Mouse (Mus musculus) common myeloid progenitor, adult 5-6 weeks (primary cell): Measurements from ENCODE around the gene Pxdc1. TPM values are rescaled to one million over a fixed set of nuclear protein-coding genes. Genes with fewer than 3 reads are reported as not detected.

Experiments used
- ATAC-seq: replicated peaks from 2 replicates; pipeline ENCODE4 v1.8.0; 2016; ENCODE audit warnings: low read depth, mild to moderate bottlenecking, moderate TSS enrichment, inconsistent platforms; ENCODE audit not compliant: poor library complexity, severe bottlenecking
- total RNA-seq: library from RNA; stranded (forward); fragments of 200-1000, 187-1606 nt; gene quantifications from 2 replicates; pipeline ENCODE4 v1.2.3, GENCODE M21; 2017

Gene Pxdc1
- total RNA-seq, 1 experiment from 2014 or later = not detected

DNA sequence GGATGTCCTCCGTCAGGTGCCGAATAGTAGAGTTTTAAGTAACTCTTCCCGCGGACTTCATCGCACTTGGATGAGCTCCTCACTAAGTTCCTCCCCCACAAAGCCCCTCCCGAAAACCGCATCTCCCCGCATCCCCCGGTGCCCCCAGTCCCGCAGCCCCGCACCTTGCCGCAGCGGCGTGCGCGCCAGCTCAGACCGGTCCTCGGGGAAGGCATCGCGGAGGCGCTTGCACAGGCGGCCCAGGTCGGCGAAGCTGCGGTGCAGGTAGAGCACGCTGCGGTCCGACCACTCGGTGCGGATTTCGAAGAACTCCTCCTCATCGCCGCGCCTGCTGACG lies 1.3 kb downstream of the Pxdc1 start:
- ATAC-seq = no peak; the same call in 1 of the 2 replicates

DNA sequence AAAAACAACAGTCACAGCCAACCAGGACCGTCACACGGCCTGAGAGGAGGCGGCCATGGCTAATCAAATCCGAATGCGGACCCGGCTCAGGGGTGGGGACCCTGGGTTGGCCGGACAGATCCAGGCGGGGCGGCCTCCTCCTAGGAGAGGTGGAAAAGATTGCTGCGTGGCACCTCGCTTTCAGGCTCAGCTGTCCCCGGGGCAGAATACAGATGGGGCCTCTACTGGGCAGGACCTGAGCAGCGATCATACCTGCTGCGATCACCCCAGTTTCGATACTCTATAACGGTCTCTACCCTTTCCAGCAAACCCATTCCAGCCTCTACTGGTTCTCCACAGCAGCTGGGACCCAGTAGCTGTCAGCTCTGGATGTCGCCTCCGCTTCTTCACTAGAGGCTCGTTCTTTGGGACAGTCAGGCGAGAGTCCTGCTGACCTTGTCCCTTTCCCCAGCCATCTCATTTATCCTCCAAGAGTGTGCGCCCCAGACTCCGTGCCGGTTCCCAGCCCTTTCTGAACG lies 1.8 kb downstream of the Pxdc1 start:
- ATAC-seq = 0 out of 2 replicates have a peak, but pooled peaks have one; percentile 3

DNA sequence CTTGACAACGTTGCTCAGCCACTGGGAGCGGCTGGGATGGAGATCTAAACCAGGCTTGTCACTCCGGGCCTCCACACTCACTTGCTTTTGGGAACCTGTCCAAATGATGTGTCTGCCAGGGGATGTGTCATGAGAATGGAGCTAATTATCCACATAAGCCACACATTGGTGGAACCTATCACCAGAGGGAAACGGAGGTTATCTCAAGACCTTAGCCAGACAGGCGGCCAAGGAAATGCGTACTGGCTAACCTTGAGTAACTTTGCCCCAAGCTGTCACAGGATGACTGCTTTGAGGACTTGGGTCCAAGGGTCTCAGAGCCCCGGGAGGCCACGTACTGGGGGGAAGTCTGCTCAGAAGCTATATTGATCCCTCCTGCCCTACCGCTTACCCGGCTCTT lies 2.3 kb downstream of the Pxdc1 start:
- no peak for ATAC-seq

DNA sequence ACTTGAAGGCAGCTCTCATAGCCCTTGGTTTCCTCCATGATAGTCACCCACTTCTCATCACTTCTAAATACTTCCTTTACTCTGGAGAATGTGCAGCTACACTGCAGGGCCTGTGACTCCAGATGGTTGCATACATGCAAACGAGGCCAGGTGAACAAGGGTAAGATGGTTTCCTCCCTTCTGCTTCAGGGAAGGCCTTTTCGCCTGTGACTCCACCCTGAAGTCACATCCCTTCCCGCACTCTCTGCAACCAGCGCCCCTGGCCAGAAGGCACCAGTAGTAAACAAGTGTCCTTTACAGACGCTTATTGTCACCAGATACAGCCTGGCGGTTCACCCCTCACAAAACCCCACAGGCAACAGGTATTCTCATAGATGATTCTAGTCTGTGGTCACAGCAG lies 2.9 kb downstream of the Pxdc1 start:
- ATAC-seq = no peak

DNA sequence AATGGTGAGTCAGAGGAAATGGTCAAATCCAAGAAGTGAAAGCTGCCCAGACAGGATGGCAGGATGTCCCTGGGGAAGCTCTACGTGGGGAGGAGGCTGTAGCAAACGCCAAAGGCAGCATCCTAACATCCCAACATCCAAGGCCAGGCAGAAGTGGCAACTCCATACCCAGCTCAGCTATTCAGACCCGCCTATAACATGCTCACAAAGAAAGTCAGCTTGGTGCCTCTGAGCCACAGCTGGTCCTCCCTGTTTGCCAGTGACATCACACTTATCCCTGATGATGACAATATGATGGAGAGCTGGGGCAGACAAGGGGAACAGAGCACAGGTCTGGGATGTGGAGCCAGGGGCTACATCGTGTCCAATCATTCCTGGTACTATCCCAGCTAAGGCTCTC lies 5.5 kb downstream of the Pxdc1 start:
- no peak for ATAC-seq

DNA sequence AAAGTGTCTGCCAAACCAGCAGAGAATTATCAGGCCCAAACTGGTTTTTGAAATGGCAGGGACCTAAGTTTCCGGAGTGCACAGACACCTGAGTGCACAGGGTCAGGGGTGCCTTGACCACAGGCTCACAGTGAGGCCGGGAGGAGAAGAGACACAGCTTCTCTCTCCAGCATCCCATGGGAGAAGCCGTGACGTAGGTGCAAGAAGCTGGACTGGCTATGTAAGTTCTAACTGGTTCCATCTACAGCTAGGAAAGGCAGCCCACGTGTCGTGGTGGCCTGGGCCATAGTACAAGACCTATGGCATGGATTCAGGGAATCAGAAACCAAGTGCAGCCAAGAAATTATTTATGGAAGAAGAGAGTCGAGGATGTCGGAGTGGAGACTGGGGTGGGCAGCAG lies 6.1 kb downstream of the Pxdc1 start:
- ATAC-seq = no peak

DNA sequence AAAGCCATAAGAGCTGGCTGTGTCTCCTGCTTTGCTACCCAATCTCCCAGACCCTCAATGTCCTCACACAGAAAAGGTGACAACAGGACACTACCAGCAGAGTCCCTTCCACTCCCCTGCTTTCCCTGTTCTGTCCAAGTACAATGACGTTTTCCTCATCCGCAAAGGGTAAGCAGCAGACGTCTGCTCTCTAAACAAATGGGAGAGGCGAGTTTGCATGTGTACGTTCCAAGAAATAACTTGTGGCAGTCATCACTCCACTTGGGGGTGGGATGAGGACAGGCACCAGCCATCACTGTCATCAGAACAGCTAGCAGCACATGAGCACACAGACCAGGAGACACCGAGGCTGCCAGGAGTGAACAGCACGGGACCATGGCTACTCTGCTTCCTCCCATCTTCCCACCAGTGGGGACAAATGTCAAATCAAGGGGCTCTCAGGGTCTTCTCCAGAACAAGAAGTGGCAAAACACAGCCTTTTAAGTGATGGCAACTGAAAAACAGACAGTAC lies 7.0 kb downstream of the Pxdc1 start:
- ATAC-seq = no peak

DNA sequence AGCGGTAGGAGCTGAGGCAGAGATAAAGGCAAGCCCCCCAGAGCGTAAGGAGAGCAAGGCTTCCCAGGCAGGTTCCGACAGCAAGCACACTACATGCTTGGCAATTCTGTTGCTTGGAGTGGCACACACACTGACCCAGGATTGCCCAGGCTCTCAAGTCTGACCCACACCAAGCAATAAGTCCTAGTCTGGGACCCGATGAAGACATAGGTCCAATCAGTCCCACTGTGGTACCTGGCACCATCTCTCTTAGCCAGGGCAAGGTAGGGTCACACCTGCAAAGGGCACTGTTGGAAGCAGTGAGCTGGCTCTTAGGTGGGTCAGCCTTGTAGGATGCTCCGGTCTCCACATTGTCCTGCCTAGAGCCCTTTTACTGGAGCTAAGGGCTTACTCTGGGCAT lies 7.8 kb downstream of the Pxdc1 start:
- ATAC-seq = no peak

DNA sequence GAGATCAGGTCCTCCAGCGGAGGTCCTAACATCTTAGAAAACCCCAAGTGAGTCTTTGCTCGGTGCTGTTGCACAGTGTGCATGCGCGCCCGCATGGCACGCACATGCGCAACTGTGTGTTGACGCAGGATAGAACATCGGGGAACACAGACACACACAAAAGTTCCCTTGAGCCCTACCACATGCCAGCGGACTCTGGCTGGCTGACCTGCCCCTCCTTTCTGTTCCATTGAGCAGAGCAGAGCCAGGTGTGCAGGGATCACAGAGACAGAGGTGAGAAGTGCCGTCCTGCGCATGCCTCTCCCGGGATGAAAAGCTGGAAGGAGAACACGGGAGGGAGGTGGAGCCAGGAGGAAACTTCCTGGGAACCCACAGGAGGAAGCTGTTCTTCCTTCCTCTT lies 8.9 kb downstream of the Pxdc1 start:
- no peak for ATAC-seq

DNA sequence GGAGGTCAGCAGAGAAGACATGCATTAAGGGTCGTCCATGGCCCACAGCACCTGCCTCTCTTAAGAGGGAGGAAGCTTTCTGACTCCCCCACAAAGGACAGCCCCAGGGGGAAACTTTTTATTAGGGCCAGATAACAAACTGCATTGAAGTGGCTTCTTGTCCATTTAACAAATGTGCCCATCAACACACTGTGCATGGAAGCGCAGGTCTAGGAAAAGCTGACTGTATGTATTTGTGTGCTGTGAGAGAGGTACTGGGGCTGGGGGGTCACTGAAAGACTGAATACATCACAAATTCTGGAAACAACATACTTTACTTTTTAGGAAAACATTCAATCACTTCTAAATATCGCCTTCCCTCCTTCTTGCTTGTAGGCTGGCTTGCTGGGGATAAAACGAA lies 9.4 kb downstream of the Pxdc1 start:
- no peak for ATAC-seq

DNA sequence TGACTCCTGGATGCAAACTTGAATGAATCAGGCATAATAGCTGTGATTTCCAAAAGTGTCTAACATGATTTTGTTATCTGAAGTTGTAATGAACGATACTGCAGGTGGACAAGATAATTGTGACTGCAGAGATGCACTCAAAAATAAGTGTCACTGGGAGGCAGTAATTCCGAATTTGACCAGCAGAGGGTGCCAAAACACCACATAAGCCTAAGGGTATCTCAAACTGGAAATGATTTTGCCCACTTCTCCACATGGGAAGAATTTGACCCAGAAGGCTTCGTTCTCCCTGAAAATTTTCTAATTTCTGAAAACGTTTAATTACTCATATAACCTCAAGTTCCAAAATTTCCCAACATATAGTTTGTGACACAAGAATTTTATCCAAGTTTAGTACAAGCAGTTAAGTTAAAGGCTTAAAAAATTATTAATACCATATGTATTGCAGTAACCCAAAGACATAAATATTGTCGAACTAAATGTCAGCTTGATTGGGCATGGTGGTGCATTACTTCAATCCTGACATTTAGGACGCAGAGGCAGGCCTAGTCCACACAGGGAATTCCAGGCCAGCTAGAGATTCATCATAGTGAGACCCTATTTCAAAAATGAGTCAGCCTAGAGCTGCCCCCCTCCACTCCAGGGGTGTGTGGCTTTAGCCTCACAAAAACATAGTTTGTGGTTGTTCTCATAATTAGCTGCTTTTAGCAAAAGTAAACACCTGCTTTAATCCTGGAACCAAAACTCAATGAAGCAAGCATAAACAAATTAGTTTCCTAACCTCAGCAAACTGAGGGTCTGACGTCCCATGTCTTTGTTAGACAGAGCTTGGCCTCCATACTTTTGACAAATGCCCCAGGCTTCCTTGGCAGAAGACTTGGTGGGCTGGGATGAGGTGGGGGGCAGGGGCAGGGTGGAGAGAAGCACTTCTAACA lies 10.1 kb downstream of the Pxdc1 start:
- ATAC-seq = peak; percentile 77; the same call in 1 of the 2 replicates

DNA sequence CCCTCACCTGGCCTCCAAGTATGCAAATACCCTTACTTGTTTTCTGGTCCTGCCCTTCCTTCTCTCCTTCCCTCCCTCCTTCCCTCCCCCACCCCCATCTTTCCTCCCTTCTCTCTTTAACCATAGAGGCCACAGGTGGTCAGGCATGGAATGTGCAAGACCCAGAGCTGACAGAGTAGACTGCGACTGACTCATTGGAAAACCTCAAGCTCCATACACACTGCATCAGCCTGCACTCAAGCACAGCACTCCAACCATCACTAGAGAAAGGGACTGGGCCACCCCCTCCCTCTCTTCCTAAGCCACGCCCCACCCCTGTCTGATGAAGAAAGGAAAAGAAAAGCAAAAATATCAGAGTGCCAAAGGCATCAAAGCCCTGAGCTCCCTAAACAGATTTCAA lies 12.2 kb downstream of the Pxdc1 start:
- no peak for ATAC-seq

DNA sequence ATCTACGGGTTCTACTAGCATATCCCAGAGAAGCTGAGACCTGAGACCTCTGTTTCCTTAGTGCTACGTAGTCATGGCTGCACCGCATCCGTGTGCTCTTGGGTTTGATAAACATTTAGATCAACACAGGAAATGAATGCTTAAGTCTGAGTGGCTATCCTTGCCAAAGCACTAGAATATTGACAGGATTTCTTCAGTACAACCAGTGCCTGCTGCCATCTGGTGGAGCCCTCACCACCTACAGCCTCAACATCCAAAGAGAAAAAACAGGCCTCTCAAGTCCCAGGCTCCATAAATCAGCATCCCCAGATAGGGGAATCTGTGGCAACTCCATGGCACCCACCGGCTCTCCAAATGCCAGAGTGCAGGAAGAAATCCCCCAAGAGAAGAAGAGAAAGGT lies 17.3 kb downstream of the Pxdc1 start:
- ATAC-seq = peak; percentile 79

DNA sequence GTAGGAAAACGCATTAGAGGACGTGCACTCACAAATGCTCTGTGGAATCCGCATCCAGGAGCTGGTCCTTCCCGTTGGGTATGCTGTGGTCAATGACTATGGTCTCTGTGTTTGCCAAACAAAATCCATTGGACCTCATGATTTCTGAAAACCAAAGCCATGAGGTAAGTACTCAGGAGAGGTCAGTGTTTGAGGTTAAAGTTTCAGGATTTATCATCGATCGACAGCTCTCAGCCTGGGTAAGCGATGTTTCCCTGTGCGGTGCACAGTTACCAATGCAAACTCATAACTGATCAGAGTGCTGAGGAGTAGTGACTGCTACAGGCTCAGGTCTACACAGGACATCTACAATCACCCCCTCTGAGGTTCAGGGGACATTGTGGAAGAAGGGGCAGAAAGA lies 23.0 kb downstream of the Pxdc1 start:
- ATAC-seq = no peak

DNA sequence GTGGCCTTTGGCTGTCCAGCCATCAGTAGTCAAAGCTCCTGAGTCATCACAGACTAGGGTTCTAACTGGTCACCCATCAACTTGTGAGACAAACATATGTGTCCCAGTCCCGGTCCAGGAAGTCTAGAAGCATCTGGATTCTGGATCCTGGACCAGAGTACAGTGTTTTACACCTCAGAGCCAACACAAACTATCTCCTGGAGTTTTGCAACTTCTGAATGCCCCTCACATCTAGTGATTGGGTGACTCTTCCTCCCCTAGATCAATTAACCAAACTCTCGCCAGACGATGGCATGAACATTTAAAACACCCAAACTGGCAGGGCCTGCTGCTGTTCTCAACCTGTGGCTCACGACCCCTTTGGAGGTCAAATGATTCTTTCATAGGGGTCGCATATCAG lies 23.5 kb downstream of the Pxdc1 start:
- no peak for ATAC-seq

DNA sequence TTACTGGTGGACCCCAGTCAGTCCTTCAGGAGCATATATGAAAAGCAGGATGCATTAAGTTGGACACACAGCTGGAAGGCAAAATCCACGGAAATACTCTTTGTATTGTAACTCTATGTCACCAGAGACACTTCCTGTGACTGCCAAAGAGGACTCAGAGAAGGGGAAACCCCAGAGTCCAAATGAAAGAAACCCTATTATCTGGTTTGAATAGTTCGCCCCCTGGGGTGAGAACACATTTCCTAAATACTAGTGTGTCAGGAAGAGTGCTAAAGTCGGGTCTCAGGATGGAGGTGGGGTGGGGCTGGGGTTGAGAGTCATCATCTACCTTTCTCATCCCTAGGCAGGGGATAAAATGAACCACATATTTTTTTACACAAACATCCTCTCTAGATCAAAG lies 25.8 kb downstream of the Pxdc1 start:
- no peak for ATAC-seq

DNA sequence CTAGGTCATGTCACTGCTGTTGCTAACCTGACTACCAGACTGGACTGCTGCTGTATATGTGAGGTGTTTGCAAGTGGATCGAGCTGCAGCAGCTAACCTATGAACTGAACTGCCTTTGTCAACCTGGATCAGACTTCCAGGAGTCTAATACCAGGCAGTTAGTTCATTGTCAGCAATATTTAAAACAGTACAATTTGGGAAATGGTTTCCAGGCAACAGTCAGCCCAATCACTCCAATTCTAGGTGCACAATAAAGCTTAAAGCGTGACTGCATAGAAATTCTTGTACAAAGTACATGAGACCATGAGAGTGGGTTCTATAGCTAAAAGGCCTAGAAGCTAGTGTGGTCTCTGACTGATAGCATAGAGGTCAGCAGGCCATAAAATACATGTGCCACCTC lies 28.9 kb downstream of the Pxdc1 start:
- no peak for ATAC-seq

DNA sequence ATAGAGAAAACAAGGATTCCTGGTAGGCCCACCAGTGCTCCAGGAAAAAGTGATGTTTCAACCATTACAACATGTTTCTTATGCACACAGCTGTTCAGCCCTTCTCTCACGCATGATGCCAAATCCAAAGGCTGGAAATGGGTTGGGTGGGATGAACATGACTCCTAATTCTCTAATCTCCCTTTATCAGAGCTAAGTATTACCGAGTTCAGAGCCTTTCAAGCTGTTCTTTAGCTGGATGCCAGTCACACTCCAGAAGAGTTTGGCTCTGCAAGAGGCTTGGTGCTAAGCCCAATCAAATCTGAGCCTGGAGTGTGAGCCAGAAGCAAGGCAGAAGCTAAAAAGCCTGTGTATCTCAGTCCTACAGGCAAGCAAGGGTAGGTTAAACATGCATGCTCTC lies 40.9 kb downstream of the Pxdc1 start:
- ATAC-seq = no peak

DNA sequence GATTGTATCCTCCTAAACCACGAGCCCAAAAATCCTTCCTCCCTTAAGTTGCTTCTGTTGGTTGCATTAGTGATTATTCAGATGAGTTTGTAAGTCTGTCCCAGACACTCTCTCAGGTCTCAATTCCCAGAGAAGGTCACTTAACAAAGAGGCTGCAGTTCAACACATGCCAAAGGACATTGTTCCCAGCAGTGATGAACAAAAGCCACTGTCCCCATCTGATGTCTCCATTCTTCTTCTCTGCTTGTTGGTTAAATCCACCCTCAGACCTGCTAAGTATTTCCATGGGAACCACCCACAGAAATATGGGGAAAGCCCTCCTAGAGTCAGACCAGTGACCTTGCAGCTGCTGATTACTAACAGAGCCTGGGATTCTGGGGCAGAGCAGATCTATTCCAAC lies 43.6 kb downstream of the Pxdc1 start:
- ATAC-seq = no peak

DNA sequence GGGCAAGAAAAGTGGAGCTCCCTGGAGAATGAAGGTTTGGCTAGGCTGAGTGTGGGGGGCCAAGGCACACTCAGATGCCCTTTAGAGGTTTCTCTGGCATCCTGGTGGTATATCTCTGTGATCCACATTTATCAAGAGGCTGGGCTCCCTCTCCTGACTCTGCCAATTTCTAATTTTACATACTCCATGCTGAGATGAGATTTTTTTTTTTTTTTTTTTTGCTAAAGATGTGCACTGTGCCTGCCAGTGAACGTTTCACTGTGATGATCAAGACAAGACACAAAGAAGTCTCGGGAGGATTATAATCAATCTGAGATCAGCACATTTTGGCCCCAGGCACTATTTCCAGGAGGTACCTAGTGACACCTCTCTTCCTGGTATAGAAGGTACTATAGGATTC lies 46.2 kb downstream of the Pxdc1 start:
- ATAC-seq = no peak

DNA sequence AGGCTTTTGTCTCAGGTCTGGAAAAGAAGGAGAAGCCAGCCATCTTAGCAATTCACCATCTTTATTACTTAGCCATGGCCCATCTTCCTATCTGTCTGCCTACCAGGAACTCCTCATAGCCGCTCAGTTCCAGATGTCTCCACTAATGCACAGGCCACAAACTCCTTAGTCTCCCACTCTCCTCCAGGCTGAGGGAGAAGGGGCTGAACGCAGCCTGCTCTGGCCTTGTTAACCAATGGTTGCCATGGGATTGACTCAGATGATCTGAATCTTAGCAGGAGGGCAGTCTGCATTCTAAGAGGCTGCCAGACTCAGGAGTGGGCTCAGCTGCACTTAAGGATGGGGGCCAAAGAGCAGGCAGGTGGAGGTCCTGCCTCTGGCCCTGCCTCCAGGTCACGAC lies 47.4 kb downstream of the Pxdc1 start:
- no peak for ATAC-seq

DNA sequence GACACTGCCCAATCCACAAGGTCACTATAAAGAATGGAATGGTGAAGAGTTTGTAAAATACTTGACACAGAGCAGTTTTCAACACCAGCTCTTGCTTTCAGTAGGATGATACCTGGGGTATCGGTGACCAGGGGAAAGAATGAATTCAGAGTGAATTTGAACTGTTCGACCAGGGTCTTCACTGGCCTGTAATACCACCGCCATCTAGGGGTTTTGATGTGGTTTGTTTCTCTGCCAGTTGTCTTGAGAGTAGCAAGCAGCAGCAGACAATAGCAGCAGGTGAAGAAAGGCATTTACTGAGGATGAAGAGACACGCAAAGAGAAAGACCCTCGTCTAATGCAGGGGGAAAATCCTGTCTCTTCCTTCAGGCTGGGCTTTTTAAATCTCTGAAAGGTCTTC lies 48.1 kb downstream of the Pxdc1 start:
- ATAC-seq = no peak
